Mouse (Mus musculus): Measurements from ENCODE around the gene a. TPM values are rescaled to one million over a fixed set of nuclear protein-coding genes. Genes with fewer than 3 reads are reported as not detected.

Gene a
- polyA plus RNA-seq (2014; fragmentation: Illumina TruSeq; extraction: RNeasy Lipid Tissue Mini Kit (QIAGEN cat#74804)) = not detected

GRCm38 (mm10) chr2:154790656-154791483 lies at the start of gene a, which contains the start of gene Raly:
Gene a (plus strand): TSS chr2:154791402.
Gene Raly (plus strand): TSS chr2:154791096.

GRCm38 (mm10) chr2:154769930-154770329 lies 21.3 kb upstream of the a start, which contains the start of gene Gm14214:
Gene Gm14214 (minus strand): TSS chr2:154770030.

GRCm38 (mm10) chr2:154892201-154893044 lies 101.2 kb downstream of the a start, which contains the start of gene Eif2s2:
Gene Eif2s2 (minus strand): TSS chr2:154892935.

GRCm38 (mm10) chr2:155018251-155018755 lies 227.1 kb downstream of the a start, which contains the start of gene Gm14226:
Gene Gm14226 (plus strand): TSS chr2:155018266.

GRCm38 (mm10) chr2:155073978-155074765 lies 283.0 kb downstream of the a start, which contains the start of gene Ahcy:
Gene Ahcy (minus strand): TSS chr2:155074497.

Other genes with a start within 250 kb of the a start
- gene 1700003F12Rik, start 244.3 kb upstream of the a start, polyA plus RNA-seq (2014; fragmentation: Illumina TruSeq; extraction: RNeasy Lipid Tissue Mini Kit (QIAGEN cat#74804)) = not detected
- not detected for gene Actl10, start 239.6 kb upstream of the a start, polyA plus RNA-seq (2014; fragmentation: Illumina TruSeq; extraction: RNeasy Lipid Tissue Mini Kit (QIAGEN cat#74804))
- gene Necab3, start 232.5 kb upstream of the a start, polyA plus RNA-seq (2014; fragmentation: Illumina TruSeq; extraction: RNeasy Lipid Tissue Mini Kit (QIAGEN cat#74804)) = not detected
- 0.17 TPM for gene E2f1, start 221.5 kb upstream of the a start, polyA plus RNA-seq (2014; fragmentation: Illumina TruSeq; extraction: RNeasy Lipid Tissue Mini Kit (QIAGEN cat#74804))
- 6.0 TPM for gene Pxmp4, start 187.7 kb upstream of the a start, polyA plus RNA-seq (2014; fragmentation: Illumina TruSeq; extraction: RNeasy Lipid Tissue Mini Kit (QIAGEN cat#74804))
- 0.23 TPM for gene Zfp341, start 178.1 kb upstream of the a start, polyA plus RNA-seq (2014; fragmentation: Illumina TruSeq; extraction: RNeasy Lipid Tissue Mini Kit (QIAGEN cat#74804))
- not detected for gene 4930519P11Rik, start 178.0 kb upstream of the a start, polyA plus RNA-seq (2014; fragmentation: Illumina TruSeq; extraction: RNeasy Lipid Tissue Mini Kit (QIAGEN cat#74804))
- 73.3 TPM for gene Chmp4b, start 139.7 kb upstream of the a start, polyA plus RNA-seq (2014; fragmentation: Illumina TruSeq; extraction: RNeasy Lipid Tissue Mini Kit (QIAGEN cat#74804))
- not detected for gene Gm14214, start 21.4 kb upstream of the a start, polyA plus RNA-seq (2014; fragmentation: Illumina TruSeq; extraction: RNeasy Lipid Tissue Mini Kit (QIAGEN cat#74804))
- 202 TPM for gene Raly, start 306 bp upstream of the a start, polyA plus RNA-seq (2014; fragmentation: Illumina TruSeq; extraction: RNeasy Lipid Tissue Mini Kit (QIAGEN cat#74804))
- 456 TPM for gene Eif2s2, start 101.5 kb downstream of the a start, polyA plus RNA-seq (2014; fragmentation: Illumina TruSeq; extraction: RNeasy Lipid Tissue Mini Kit (QIAGEN cat#74804))
- 14.2 TPM for gene Gm14226, start 226.9 kb downstream of the a start, polyA plus RNA-seq (2014; fragmentation: Illumina TruSeq; extraction: RNeasy Lipid Tissue Mini Kit (QIAGEN cat#74804))

Measured in ovary, adult 10 weeks (tissue).